Mouse (Mus musculus): ENCODE measurements at regions not wholly inside any gene's neighbourhood (a gene's known extent, or its start where the extent isn't known, plus 50 kb on each side); places are given as distances from the start of the nearest gene placed in this dataset.

DNA sequence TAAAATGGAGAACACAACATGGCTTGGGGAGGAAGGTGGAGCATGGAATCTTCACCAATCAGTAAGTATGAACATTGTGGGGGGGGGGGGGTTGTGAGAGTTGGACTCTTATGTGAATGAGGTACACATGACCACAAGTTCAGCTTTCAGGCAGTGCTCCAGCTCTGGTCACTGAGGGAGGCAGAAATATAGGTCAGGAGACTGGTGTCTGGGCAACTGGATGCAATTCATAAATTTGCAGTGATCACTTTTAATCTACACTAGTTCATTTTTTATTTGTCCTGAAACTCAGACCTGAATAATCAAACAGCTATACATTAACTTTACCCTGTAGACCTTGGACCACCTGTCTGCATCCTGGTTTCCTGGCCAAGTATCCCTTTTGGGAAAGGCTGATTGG is 715.4 kb upstream of the Nr3c2 start:
- ATAC-seq (ENCODE audit: low read depth), result peak; percentile 62; the same call in 1 of the 2 replicates
- Histone ChIP-seq H3K27me3 (replicated peaks; ENCODE audit: control insufficient read depth, insufficient read depth, low read length) (no peaks in the 10 kb centered on the region), H3K4me3 (ENCODE audit: low read depth, low read length) (no peak overlapping the region), H3K4me1 (ENCODE audit: control insufficient read depth, insufficient read depth, low read length) (no peaks in the 10 kb centered on the region), H3K9ac (ENCODE audit: low read depth, low read length) (no peak overlapping the region), H3K9me3 (ENCODE audit: control insufficient read depth, low read length) (no peaks in the 10 kb centered on the region), H3K36me3 (ENCODE audit: control insufficient read depth, insufficient read depth, low read length) (no peaks in the 10 kb centered on the region), H3K4me2 (ENCODE audit: low read depth, low read length) (no peak overlapping the region), H3K27ac (replicated peaks; ENCODE audit: low read depth, low read length) (no peak overlapping the region)
- peak; percentile 36 for DNase-seq (ENCODE audit: low spot score)

DNA sequence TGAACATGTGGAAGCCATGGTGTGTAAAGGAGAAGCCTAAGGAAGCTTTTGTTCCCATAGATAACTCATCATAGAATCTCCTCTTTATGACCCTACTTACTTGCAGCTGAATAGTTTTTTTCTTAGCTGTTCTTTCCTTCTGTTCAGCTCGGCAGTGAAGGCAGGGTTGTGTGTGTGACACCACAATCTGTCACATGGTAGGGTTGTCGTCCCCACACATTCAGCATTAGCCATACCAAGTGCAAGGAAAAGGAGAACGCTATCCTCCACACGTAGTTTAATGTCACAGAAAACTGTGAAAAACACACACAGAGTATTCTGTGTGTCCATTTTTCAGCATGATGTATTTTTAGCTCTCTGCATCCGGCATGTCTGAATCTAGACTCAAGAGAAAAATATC is 711.9 kb upstream of the Nr3c2 start:
- Histone ChIP-seq H3K4me1 (ENCODE audit: control insufficient read depth, insufficient read depth, low read length) (no peaks in the 10 kb centered on the region), H3K4me3 (ENCODE audit: low read depth, low read length) (no peak overlapping the region), H3K36me3 (ENCODE audit: control insufficient read depth, insufficient read depth, low read length) (no peaks in the 10 kb centered on the region), H3K27ac (replicated peaks; ENCODE audit: low read depth, low read length) (no peak overlapping the region), H3K9ac (ENCODE audit: low read depth, low read length) (no peak overlapping the region), H3K9me3 (ENCODE audit: control insufficient read depth, low read length) (no peaks in the 10 kb centered on the region), H3K27me3 (replicated peaks; ENCODE audit: control insufficient read depth, insufficient read depth, low read length) (no peaks in the 10 kb centered on the region), H3K4me2 (ENCODE audit: low read depth, low read length) (no peak overlapping the region)
- ATAC-seq (ENCODE audit: low read depth) (no peak), DNase-seq (ENCODE audit: low spot score) (no peak)
- 84% methylated on average over 5 of the region's 5 CpGs for WGBS

DNA sequence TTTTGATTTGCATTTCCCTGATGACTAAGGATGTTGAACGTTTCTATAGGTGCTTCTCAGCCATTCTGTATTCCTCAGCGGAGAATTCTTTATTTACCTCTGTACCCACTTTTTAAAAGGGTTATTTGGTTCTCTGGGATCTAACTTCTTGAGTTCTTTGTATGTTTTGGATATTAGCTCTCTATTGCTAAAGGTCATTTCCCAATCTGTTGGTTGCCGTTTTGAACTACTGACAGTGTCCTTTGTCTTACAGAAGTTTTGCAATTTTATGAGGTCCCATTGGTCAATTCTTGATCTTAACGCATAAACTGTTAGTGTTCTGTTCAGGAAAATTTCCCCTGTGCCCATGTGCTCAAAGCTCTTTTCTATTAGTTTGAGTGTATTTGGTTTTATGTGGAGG is 687.4 kb upstream of the Nr3c2 start:
- Histone ChIP-seq H3K9ac (ENCODE audit: low read depth, low read length) (no peak overlapping the region), H3K4me2 (ENCODE audit: low read depth, low read length) (no peak overlapping the region), H3K36me3 (ENCODE audit: control insufficient read depth, insufficient read depth, low read length) (no peaks in the 10 kb centered on the region), H3K9me3 (ENCODE audit: control insufficient read depth, low read length) (no peaks in the 10 kb centered on the region), H3K27ac (replicated peaks; ENCODE audit: low read depth, low read length) (no peak overlapping the region), H3K4me3 (ENCODE audit: low read depth, low read length) (no peak overlapping the region), H3K27me3 (replicated peaks; ENCODE audit: control insufficient read depth, insufficient read depth, low read length) (no peaks in the 10 kb centered on the region), H3K4me1 (ENCODE audit: control insufficient read depth, insufficient read depth, low read length) (no peaks in the 10 kb centered on the region)
- ATAC-seq (ENCODE audit: low read depth) (no peak), DNase-seq (ENCODE audit: low spot score) (no peak)
- WGBS, result 85% methylated on average over 4 of the region's 4 CpGs

DNA sequence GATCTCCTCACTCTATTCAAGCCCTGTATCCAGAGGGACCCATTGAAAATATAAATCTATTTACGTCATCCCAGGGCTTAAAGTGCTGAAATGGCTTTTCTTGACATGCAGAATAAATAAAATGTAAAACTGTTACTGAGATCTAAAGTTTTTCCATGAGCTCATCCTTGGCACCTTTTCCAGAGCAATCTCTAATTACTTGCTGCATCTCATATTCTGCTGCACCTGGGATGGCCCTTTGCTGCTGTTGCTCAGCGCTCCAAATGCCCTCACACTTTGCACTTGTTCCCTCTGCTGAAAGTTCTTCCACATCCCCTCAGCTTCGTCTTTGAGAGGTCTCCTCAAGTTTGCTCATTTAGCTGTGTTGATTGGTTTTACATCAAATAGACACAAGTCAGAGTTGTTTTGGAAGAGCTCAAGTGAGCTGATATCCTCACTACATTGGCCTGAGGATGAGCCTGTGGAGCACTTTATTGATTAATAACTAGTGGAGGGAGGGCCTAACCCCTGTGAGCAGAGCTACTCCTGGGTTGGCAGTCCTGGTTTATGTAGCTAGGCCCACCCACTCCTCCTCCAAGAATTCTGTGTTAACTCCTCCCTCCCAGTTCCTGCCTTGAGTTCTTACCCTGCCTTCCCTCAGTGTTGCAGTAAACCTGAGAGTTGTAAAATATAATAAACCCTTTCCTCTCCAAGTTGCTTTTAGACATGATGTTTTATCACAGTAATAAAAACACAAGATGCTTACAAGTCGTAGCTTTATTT is 681.2 kb upstream of the Nr3c2 start:
- H3K4me2 ChIP-seq (ENCODE audit: low read depth, low read length), result no peak overlapping the region
- no peaks in the 10 kb centered on the region for H3K27me3 ChIP-seq (replicated peaks; ENCODE audit: control insufficient read depth, insufficient read depth, low read length)
- H3K4me3 ChIP-seq (ENCODE audit: low read depth, low read length), result no peak overlapping the region
- 63% methylated on average over 4 of the region's 4 CpGs for WGBS
- no peaks in the 10 kb centered on the region for H3K9me3 ChIP-seq (ENCODE audit: control insufficient read depth, low read length)
- H3K9ac ChIP-seq (ENCODE audit: low read depth, low read length), result no peak overlapping the region
- ATAC-seq (ENCODE audit: low read depth) (peak; percentile 44; the same call in 1 of the 2 replicates), DNase-seq (ENCODE audit: low spot score) (peak; percentile 68)
- H3K4me1 ChIP-seq (ENCODE audit: control insufficient read depth, insufficient read depth, low read length), result no peaks in the 10 kb centered on the region
- no peaks in the 10 kb centered on the region for H3K36me3 ChIP-seq (ENCODE audit: control insufficient read depth, insufficient read depth, low read length)
- H3K27ac ChIP-seq (replicated peaks; ENCODE audit: low read depth, low read length), result no peak overlapping the region

DNA sequence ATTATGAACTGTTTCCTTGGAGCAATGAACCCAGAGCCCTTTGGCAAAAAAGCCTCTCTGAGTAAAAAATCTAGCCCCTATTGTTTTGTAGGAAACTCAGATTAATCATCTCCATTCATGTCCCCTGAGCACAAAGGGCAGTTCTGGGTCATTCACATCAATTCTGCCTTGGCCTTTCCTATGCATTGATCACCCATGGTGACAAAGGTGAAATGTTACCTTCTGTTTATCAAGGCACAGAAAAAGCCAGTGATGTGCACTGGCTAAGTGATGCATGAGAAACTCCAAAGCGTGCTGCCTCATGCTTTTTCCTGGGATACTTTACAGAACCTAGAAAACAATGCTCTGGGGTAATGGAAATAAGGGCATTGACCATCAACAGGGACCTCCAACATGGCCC is 668.4 kb upstream of the Nr3c2 start:
- H3K36me3 ChIP-seq (ENCODE audit: control insufficient read depth, insufficient read depth, low read length), result no peaks in the 10 kb centered on the region
- no peak overlapping the region for H3K9ac ChIP-seq (ENCODE audit: low read depth, low read length)
- H3K4me2 ChIP-seq (ENCODE audit: low read depth, low read length), result no peak overlapping the region
- H3K4me3 ChIP-seq (ENCODE audit: low read depth, low read length), result no peak overlapping the region
- DNase-seq (ENCODE audit: low spot score) (no peak), ATAC-seq (ENCODE audit: low read depth) (no peak)
- WGBS, result 42% methylated on average over 1 of the region's 1 CpGs
- H3K27ac ChIP-seq (replicated peaks; ENCODE audit: low read depth, low read length), result no peak overlapping the region
- H3K4me1 ChIP-seq (ENCODE audit: control insufficient read depth, insufficient read depth, low read length), result no peaks in the 10 kb centered on the region
- H3K27me3 ChIP-seq (replicated peaks; ENCODE audit: control insufficient read depth, insufficient read depth, low read length), result no peaks in the 10 kb centered on the region
- no peaks in the 10 kb centered on the region for H3K9me3 ChIP-seq (ENCODE audit: control insufficient read depth, low read length)

DNA sequence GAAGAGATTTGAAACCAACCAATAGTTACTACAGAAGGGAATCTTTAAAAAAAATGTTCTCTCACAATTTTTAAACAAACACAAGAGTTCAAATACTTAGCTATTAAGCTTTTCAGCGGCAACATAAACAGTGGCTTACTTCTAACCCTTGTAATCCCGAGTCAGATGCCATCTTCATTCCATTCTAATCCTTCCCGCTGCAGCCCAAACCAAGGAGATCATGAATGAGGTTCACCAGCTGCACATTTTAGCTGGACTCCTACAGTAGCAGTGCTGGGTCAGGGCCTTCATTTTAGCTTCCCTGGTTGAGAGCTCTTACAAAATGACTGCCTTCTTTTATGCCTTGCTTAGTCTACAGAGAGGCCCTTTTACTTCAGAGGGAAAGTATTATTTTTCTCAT is 650.0 kb upstream of the Nr3c2 start:
- H3K4me1 ChIP-seq (ENCODE audit: control insufficient read depth, insufficient read depth, low read length), result no peaks in the 10 kb centered on the region
- H3K27me3 ChIP-seq (replicated peaks; ENCODE audit: control insufficient read depth, insufficient read depth, low read length), result no peaks in the 10 kb centered on the region
- no peak overlapping the region for H3K4me3 ChIP-seq (ENCODE audit: low read depth, low read length)
- H3K9me3 ChIP-seq (ENCODE audit: control insufficient read depth, low read length), result no peaks in the 10 kb centered on the region
- WGBS, result 64% methylated on average over 3 of the region's 3 CpGs
- H3K4me2 ChIP-seq (ENCODE audit: low read depth, low read length), result no peak overlapping the region
- ATAC-seq (ENCODE audit: low read depth), result peak; percentile 41; the same call in 1 of the 2 replicates
- H3K36me3 ChIP-seq (ENCODE audit: control insufficient read depth, insufficient read depth, low read length), result no peaks in the 10 kb centered on the region
- DNase-seq (ENCODE audit: low spot score), result peak; percentile 36
- H3K9ac ChIP-seq (ENCODE audit: low read depth, low read length), result no peak overlapping the region
- no peak overlapping the region for H3K27ac ChIP-seq (replicated peaks; ENCODE audit: low read depth, low read length)

DNA sequence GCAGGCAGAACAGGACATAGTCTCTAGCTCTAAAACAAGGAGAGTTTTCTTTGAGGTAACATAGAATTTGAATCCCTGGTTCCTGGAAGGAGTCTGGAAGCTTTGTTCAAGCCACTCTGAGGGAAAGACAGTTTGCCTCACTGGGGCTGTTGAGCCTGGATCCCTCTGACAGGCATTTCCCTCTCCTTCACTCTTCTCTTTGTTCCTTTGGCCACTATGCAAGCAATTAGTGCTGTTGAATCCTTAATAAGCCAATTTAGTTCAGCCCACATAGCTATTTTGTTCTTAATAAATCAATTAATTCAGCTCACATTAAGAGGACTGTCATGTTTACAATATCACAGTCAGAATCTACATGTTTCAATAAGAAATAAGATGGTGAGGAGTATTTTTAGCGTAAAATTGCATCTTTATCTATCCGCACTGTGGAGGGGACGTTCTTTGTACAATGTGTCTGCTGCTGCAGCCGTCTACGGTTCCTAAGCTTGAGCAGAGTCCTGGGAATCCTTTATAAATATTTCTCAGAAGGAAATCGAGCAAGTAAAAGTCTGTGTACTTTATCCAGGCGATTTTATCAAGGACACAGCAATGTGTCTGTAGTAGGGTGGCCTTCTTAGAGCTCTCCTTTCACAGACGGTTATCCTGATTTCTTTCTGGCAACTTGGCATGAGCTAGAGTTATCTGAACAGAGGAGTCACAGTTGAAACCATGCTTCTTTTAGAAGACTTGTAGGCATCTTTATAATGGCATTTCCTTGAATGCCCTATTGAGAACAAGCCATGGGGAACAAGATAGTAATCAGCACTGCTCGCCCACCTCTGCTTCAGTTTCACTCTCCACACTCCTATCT is 646.9 kb upstream of the Nr3c2 start:
- no peak for DNase-seq (ENCODE audit: low spot score)
- Histone ChIP-seq H3K36me3 (ENCODE audit: control insufficient read depth, insufficient read depth, low read length) (no peaks in the 10 kb centered on the region), H3K27ac (replicated peaks; ENCODE audit: low read depth, low read length) (no peak overlapping the region), H3K4me1 (ENCODE audit: control insufficient read depth, insufficient read depth, low read length) (no peaks in the 10 kb centered on the region), H3K9me3 (ENCODE audit: control insufficient read depth, low read length) (no peaks in the 10 kb centered on the region), H3K4me3 (ENCODE audit: low read depth, low read length) (no peak overlapping the region), H3K4me2 (ENCODE audit: low read depth, low read length) (no peak overlapping the region), H3K27me3 (replicated peaks; ENCODE audit: control insufficient read depth, insufficient read depth, low read length) (no peaks in the 10 kb centered on the region), H3K9ac (ENCODE audit: low read depth, low read length) (no peak overlapping the region)
- no peak for ATAC-seq (ENCODE audit: low read depth)
- WGBS, result 75% methylated on average over 9 of the region's 9 CpGs
